Mouse (Mus musculus): Measurements from ENCODE around the gene Xylt2.
"Not testable (repeated sequence)": the region's sequence is repeated elsewhere in the genome, so short reads cannot be mapped to it uniquely, and the experiment has no call there.

The Xylt2 gene

DNA sequence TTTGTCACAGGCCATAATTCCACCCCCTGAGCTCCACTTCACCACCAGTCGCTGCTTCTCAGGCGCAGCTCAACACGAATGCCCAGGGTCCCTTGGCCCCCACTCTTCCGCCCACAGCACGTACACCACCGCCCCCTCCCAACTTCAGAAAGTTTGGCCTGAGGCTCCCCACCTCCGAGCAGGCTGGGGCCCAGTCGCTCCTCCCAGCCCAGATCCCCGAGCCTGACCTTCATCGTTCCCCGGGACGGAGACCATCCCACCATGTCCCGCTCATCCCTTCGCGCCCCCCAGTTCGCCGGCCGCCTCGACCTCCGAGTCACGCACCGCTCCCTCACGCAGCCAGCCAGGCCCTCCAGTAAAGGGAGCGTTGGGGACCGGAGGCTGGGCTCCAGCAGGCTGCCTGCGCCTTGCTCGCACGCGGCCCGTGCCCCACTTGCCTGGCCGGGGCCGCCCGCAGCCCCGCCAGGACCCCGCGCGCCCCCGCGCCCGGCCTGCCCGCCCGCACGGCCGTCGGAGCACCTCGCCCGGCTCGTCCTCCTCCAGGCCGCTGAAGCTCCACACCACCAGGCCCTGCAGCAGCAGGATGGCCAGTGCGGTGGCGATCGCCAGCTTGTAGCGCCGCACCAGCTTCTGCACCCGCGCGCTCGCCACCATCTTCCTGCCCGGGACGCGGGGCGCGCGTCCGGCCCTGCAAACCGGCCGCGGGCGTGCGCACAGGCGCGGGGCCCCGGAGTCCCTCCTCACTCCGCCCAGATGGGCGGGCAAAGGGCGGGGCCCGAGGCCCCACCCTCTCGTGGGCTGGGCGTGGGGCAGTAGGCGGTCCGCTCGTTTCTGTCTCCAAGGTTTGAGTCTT lies at the start of gene Xylt2:
TSS of gene Xylt2 (minus strand) at position 762 of the 853 bp plus-strand sequence.
- DNase-seq (ENCODE audit: low spot score in 2 of 2): peak; percentile 78 to 81

DNA sequence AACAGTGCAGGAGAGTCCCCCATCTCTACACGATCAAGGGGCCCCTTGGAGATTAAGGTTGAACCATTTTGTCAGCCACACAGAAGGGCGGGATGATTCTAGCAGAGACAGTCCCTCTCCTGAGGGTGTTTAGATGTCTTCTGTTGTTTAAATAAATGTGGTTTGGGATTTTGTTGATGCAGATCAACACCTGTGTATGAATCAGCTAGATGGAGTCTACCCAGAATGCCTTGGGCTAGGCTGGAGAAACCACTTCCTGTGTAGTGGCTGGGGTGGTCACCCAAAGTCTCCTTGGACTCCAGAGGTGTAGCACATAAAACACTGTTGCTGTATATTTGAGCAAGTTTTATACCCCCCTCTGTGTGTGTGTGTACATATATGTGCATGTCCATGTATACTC lies 41.9 kb upstream of the Xylt2 start:
- no peak for DNase-seq (ENCODE audit: low spot score in 2 of 2)

DNA sequence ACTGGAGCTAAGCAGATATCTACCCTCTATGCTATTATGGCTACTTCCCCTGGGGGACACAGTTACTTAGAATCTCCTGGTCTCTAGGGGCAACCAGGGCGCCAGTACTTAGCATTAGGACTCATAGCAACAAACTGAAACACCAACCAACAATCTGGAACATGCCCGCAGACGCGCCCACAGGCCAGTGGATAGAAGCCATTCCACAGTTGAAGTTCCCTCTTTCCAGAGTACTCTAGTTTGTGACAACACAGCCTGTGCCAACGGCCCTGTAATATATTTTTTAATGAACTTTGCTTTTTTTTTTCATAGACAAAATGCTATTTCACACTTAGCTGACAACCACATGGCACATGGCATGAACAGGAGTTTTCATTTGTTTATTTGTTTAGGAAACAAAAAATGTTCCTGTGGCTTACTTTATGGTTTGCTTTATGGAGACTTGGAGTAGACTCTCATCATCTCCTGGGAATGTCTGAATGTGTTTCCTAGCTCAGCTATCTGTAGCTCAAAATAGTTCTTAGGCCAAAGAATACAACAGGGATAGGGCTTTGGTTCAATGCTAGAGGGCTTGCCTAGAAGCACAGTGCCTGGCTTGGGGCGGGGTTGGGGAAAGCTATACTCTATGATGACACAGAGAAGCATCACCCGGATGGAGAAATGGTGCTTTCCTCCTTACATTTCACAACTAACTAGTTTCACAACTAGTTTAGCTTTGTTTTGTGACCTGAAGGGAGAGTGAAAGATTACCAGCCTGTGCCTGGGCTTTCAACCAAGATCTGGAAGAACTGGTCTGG lies 41.0 kb upstream of the Xylt2 start:
- no peak for DNase-seq (ENCODE audit: low spot score in 2 of 2)

GRCm38 (mm10) chr11:94717239-94717638 lies 39.9 kb upstream of the Xylt2 start:
- DNase-seq (ENCODE audit: low spot score in 2 of 2): no peak

- no peak for DNase-seq (ENCODE audit: low spot score in 2 of 2)
Measured at GRCm38 (mm10) chr11:94716754-94717153, 39.4 kb upstream of the Xylt2 start.

DNA sequence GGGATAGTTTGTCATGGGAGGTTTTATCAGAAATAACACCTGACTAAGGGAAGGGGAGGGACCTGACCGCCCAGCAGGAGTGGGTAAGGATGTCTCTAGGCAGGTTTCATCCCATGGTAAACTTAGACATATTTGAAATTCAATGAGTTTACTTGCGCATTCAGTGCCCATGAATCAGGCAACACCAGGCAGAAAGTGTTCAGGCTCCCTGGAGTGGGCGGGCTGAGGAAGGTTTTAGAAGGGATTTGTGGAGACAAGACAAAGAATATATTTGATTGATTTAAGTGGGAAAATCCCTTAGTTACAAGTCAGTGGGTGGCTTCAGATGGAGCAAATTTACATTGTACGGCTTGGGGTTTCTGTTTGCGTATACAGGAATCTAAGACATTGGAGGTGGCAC lies 38.3 kb upstream of the Xylt2 start:
- peak; percentile 13 to 15 for DNase-seq (ENCODE audit: low spot score in 2 of 2)

DNA sequence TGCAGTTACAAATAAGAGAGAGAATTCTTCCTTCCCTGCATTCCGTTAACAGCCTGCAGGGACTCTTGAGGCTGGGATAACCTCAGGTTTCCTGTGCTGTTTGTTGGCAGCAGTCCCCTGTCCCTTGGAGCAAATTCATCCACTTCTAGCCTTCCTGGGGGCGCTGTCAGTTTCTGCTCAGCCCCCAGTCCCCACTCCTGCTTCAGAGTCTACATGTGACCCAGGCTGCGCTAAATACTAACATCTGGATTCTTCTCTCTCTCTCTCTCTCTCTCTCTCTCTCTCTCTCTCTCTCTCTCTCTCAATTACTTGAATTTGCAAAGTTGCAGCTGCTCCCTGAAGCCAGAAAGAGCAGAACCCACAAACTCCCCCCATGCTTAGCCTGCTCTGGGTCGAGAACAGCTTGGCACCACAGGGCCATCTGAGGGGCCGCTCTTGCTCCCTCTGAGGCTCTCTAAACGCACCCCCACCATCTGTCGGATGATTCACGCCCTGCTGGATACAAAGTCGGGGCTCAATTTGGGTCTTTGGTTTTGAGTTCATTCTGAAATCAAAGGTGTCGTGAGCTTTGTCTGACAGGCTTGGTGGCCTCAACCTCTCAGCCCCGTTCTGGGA lies 36.0 kb upstream of the Xylt2 start:
- no peak for DNase-seq (ENCODE audit: low spot score in 2 of 2)

GRCm38 (mm10) chr11:94704472-94704871 lies 27.2 kb upstream of the Xylt2 start, which contains the start of gene Gm11541:
Gm11541 (minus strand) TSS chr11:94704499.
- no peak for DNase-seq (ENCODE audit: low spot score in 2 of 2)

DNA sequence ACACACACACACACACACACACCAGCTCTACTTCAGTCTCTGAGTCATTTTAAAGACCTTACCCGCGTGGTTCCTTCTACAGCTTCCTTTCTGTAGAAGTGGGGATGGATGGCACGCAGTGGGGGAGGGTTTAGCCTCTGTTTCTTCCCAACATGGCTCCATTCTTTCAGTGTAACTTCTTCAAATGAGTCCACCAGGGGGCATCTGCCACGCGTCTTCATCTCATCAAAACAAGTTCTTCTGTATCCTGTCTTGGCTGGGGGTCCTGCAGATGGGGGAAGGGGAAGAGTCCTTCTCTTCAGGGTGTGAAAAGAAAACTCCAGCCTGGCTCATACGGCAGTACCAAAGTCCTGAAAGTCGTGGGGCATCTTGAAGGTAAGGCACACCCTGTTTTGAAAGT lies 26.7 kb upstream of the Xylt2 start:
- no peak for DNase-seq (ENCODE audit: low spot score in 2 of 2)

DNA sequence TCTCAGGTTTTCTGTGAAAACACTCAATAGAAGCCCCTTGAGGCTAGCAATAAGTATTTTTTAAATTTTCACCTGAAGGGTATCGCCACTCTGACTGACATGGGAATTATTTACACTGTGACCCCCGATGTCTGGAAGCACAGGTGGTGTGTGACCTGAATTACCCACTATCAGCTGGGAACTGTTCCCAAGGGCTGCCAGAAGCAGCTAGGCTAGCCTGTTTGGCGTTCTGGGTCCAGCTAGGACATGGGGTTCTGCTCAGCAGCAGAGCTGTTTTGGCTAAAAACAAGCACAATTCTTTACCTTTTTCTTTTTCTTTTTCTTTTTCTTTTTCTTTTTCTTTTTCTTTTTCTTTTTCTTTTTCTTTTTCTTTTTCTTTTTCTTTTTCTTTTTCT lies 24.9 kb upstream of the Xylt2 start:
- no peak for DNase-seq (ENCODE audit: low spot score in 2 of 2)

- DNase-seq (ENCODE audit: low spot score in 2 of 2): no peak
Measured at GRCm38 (mm10) chr11:94701401-94702215, 24.3 kb upstream of the Xylt2 start.

DNA sequence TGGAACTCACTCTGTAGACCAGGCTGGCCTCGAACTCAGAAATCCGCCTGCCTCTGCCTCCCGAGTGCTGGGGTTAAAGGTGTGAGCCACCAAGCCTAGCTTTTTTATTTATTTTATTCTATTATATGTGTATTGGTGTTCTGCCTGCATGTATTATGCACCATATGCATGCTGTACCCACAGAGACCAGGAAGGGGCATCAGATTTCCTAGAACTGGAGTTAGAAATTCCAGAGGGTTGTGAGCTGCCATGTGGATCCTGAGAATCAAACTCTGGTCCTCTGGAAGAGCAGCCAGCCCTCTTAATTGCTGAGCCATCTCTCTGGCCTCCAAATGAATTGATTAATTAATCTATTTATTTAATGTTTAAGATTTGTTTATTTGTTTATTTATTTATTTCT lies 22.1 kb upstream of the Xylt2 start:
- DNase-seq (ENCODE audit: low spot score in 2 of 2): no peak

GRCm38 (mm10) chr11:94697703-94698464 lies 20.6 kb upstream of the Xylt2 start:
- DNase-seq (ENCODE audit: low spot score in 2 of 2): no peak

DNA sequence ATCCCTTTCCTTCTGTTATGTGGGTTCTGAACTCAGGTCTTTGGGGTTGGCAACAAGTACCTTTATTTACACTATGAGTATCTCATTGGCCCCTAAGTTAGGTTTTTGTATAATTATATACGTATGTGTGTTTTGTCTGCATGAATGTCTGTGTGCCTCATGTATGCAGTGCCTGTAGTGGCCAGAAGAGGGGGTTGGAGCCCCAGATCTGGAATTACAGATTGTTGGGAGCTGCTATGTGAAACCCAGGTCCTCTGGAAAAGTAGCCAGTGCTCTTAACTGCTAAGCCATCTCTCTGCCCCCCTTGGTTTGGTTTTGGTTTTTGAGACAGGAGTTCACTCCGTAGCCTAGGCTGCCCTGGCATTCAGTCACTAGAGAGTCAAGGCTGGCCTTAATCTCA lies 19.8 kb upstream of the Xylt2 start:
- DNase-seq (ENCODE audit: low spot score in 2 of 2): no peak

DNA sequence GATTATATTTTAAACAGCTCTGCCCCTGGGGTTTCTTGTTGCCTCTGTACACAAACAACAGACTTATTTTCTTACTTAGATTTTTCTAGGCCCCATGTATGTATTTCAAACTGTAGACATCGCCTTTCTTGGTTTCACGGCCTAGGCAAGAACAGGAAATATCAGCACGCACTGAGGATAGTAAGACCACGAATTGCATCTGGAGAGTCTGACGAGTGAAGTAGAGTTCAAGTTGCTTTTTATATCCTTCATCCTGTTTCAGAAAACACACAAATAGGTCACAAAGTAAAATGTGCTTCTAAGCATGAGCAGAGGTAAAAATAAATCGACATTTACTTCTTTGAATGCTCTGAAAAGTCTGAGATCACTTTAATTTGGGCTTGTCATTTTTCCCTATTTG lies 18.2 kb upstream of the Xylt2 start:
- no peak for DNase-seq (ENCODE audit: low spot score in 2 of 2)

DNA sequence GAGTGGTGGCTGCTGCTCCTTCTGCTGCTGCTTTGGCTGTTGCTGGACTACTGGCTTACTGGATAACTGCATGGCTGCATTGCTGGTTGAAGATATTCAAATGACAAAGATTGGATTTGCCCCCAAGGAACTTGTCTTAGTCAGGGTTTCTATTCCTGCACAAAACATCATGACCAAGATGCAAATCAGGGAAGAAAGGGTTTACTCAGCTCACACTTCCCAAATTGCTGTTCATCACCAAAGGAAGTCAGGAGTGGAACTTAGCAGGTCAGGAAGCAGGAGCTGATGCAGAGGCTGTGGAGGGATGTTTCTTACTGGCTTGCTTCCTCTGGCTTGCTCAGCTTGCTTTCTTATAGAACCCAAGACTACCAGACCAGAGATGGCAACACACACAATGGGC lies 15.2 kb upstream of the Xylt2 start:
- not testable (repeated sequence) for DNase-seq (ENCODE audit: low spot score in 2 of 2)

DNA sequence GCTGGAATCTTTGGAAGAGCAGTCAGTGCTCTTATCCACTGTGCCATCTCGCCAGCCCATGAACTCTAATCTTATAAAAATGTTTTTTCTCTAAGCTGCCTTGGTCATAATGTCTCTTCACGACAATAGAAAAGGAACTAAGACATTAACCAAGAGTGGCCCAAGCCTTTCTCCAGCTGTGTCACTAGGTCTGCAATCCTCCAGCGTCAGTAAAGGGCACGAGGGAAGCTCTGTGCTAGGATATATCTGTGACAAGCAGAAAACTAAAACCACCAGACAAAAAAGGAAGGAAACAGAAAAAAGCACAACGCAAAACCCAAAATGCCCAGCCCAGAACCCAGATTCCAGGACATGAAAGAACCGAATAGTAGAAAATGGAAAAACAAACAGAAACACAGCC lies 9.9 kb upstream of the Xylt2 start:
- no peak for DNase-seq (ENCODE audit: low spot score in 2 of 2)

GRCm38 (mm10) chr11:94682427-94682826 lies 5.1 kb upstream of the Xylt2 start:
- DNase-seq (ENCODE audit: low spot score in 2 of 2): no peak

GRCm38 (mm10) chr11:94681640-94682039 lies 4.3 kb upstream of the Xylt2 start:
- DNase-seq (ENCODE audit: low spot score in 2 of 2): no peak

DNA sequence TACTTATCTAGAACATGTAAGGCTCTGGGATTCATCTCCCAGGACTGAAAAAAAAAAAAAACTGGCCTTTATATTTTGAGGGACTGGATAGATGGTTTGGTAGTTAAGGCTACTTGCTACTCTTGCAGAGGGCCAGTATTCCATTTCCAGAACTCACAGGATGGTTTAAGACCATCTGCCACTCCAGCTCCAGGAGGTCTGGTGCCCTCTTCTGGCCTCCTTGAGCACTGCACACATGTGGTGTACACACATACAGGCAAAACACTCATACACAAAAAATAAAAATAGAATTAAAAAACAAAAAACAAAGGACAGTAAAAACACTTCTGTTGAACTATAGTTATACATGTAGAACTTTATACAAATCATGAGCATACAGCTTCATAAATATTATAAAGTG lies 3.3 kb upstream of the Xylt2 start:
- DNase-seq (ENCODE audit: low spot score in 2 of 2): no peak

- no peak for DNase-seq (ENCODE audit: low spot score in 2 of 2)
Measured at GRCm38 (mm10) chr11:94677607-94678145, 361 bp upstream of the Xylt2 start.
